Mouse (Mus musculus): ENCODE results near the gene Hdac7.

DNA sequence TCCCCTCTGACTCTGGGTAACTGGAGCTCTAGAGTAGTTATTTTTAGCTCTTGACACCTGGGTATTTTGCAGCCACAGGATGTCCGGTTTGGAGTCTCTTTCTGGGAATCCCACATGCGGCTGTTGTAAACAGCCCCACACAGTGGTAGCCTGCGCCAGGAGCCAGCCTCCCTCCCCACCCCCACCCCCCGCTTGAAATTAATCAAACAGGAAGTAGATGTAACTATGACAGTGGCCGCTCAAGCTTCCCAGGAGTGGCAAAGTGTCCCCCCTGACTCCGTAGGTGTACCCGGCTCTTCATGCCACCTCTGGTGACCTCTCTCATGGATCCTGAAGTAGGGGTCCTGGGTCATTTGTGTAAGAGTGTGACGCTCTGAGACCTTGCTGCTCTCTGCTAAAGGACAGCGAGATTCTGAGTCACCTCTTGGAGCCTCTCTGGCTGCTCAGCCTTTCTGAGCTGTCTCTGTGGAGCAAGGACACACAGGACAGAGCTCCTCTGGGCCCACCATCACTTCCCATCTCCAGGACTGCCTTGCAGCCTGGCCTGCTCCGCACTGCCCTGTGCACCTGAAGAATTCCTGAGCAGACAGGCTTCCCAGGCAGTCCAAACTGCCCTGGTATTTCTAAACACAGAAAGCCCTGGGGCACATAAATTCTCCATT lies 22.9 kb downstream of the Hdac7 start:
- no peak for TF ChIP-seq POLR2A (IDR thresholded peaks at IDR 0.05; ENCODE audit: insufficient read depth, low read length)
- TF ChIP-seq CTCF (IDR thresholded peaks at IDR 0.05; ENCODE audit: low read depth, low read length), result no peak
- TF ChIP-seq EP300 (IDR thresholded peaks at IDR 0.05; ENCODE audit: insufficient read depth, low read depth, low read length), result no peak
